In genomic region chr13:47148573-47148972, GRCm38 (mm10) we compare ENCODE assay signal across 12 mouse cellular contexts. TPM values are rescaled to one million over a fixed set of nuclear protein-coding genes. Genes with fewer than 3 reads are reported as not detected.
DNase-seq lines count a peak whose midpoint lies in the region; ATAC-seq and TF ChIP-seq lines count a peak whose summit lies in the region.
"Had no signal": no experiment of that assay in that cellular context is flagged by ENCODE, and none has a peak within 500 bp of the region (broad histone marks: within the 10 kb centered on the region; RNA-seq: fewer than 3 reads in every experiment).

No protein-coding gene starts in this region.

- no peak for ATAC-seq in limb, embryonic 11.5 days (ENCODE audit: insufficient number of reproducible peaks, low FRiP score, low TSS enrichment, low read depth)
- no peak for ATAC-seq in stomach, embryonic 14.5 days (ENCODE audit: insufficient number of reproducible peaks, insufficient read depth, low FRiP score, low read depth)
- ATAC-seq in lung, postnatal 0 days: no peak

- H3K4me3 ChIP-seq in limb, embryonic 11.5 days (ENCODE audit: low read depth, low read length): no peak overlapping the region
- no peak overlapping the region for H3K4me3 ChIP-seq in limb, embryonic 10.5 days
- H3K4me3 ChIP-seq in stomach, embryonic 14.5 days (ENCODE audit: low read depth, low read length): no peak overlapping the region
- no peak overlapping the region for H3K4me3 ChIP-seq in lung, postnatal 0 days (ENCODE audit: low read depth, low read length)
- H3K4me3 ChIP-seq: forebrain, embryonic 10.5 days; limb, embryonic 12.5 days had no signal

- no peaks in the 10 kb centered on the region for H3K27me3 ChIP-seq in limb, embryonic 11.5 days (ENCODE audit: control insufficient read depth, insufficient read depth, low read length)
- no peaks in the 10 kb centered on the region for H3K27me3 ChIP-seq in limb, embryonic 10.5 days (ENCODE audit: low read depth, poor library complexity, severe bottlenecking)
- H3K27me3 ChIP-seq in stomach, embryonic 14.5 days (ENCODE audit: control insufficient read depth, insufficient read depth, low read length): no peaks in the 10 kb centered on the region
- H3K27me3 ChIP-seq in lung, postnatal 0 days (replicated peaks; ENCODE audit: insufficient read depth, low read length): no peaks in the 10 kb centered on the region
- H3K27me3 ChIP-seq: limb, embryonic 12.5 days had no signal

- 63% methylated on average over 11 of the region's 11 CpGs for WGBS in limb, embryonic 11.5 days
- WGBS in limb, embryonic 10.5 days: 60% methylated on average over 11 of the region's 11 CpGs
- 44% methylated on average over 11 of the region's 11 CpGs for WGBS in stomach, embryonic 14.5 days
- 50% methylated on average over 11 of the region's 11 CpGs for WGBS in lung, postnatal 0 days

- no peak for TF ChIP-seq CTCF in lung, postnatal 0 days (IDR thresholded peaks at IDR 0.05)

- H3K4me2 ChIP-seq in limb, embryonic 11.5 days (ENCODE audit: low read depth, severe bottlenecking): peak overlapping the region; percentile 13; the same call in 1 of the 2 replicates
- 0 out of 2 replicates have a peak overlapping the region, but pooled peaks have one; percentile 10 for H3K4me2 ChIP-seq in stomach, embryonic 14.5 days (replicated peaks; ENCODE audit: low read depth, low read length)
- no peak overlapping the region for H3K4me2 ChIP-seq in lung, postnatal 0 days (replicated peaks; ENCODE audit: low read depth, low read length)
- H3K4me2 ChIP-seq: limb, embryonic 12.5 days had no signal

- no peaks in the 10 kb centered on the region for H3K36me3 ChIP-seq in limb, embryonic 11.5 days (ENCODE audit: control insufficient read depth, insufficient read depth, low read length)
- no peaks in the 10 kb centered on the region for H3K36me3 ChIP-seq in limb, embryonic 10.5 days
- H3K36me3 ChIP-seq in stomach, embryonic 14.5 days (ENCODE audit: control insufficient read depth, insufficient read depth, low read length): no peaks in the 10 kb centered on the region
- no peaks in the 10 kb centered on the region for H3K36me3 ChIP-seq in lung, postnatal 0 days (ENCODE audit: insufficient read depth, low read length)
- H3K36me3 ChIP-seq: forebrain, embryonic 10.5 days; limb, embryonic 12.5 days had no signal

- H3K9me3 ChIP-seq in limb, embryonic 11.5 days (ENCODE audit: control insufficient read depth, low read length): no peaks in the 10 kb centered on the region
- no peaks in the 10 kb centered on the region for H3K9me3 ChIP-seq in limb, embryonic 10.5 days (replicated peaks)
- no peaks in the 10 kb centered on the region for H3K9me3 ChIP-seq in stomach, embryonic 14.5 days (ENCODE audit: control insufficient read depth, low read depth, low read length)
- no peaks in the 10 kb centered on the region for H3K9me3 ChIP-seq in lung, postnatal 0 days (ENCODE audit: low read length)
- H3K9me3 ChIP-seq: forebrain, embryonic 10.5 days; limb, embryonic 12.5 days had no signal

- no peak overlapping the region for H3K9ac ChIP-seq in limb, embryonic 11.5 days (ENCODE audit: low read length)
- H3K9ac ChIP-seq in stomach, embryonic 14.5 days (replicated peaks; ENCODE audit: low read depth, low read length): no peak overlapping the region
- no peak overlapping the region for H3K9ac ChIP-seq in lung, postnatal 0 days (replicated peaks; ENCODE audit: low read depth)
- H3K9ac ChIP-seq: limb, embryonic 12.5 days had no signal

- TF ChIP-seq EP300 in lung, postnatal 0 days (IDR thresholded peaks at IDR 0.05): no peak

- H3K4me1 ChIP-seq in limb, embryonic 11.5 days (ENCODE audit: control insufficient read depth, insufficient read depth, low read length): 0 out of 2 replicates have a peak, but pooled peaks cover 5% of the 10 kb centered on the region
- peaks cover 20% of the 10 kb centered on the region for H3K4me1 ChIP-seq in limb, embryonic 10.5 days
- 0 out of 2 replicates have a peak, but pooled peaks cover 5% of the 10 kb centered on the region for H3K4me1 ChIP-seq in stomach, embryonic 14.5 days (ENCODE audit: control insufficient read depth, insufficient read depth, low read length)
- no peaks in the 10 kb centered on the region for H3K4me1 ChIP-seq in lung, postnatal 0 days (ENCODE audit: insufficient read depth, low read depth, low read length)

- no peak for DNase-seq in limb, embryonic 11.5 days (ENCODE audit: low spot score)
- no peak for DNase-seq in limb, embryonic 10.5 days (ENCODE audit: low spot score)
- DNase-seq in frontal cortex, postnatal 14 days (ENCODE audit: low spot score in 2 of 2): peak; percentile 49 to 69
- peak; percentile 19 for DNase-seq in induced T-regulatory cell, adult 2 months (ENCODE audit: low read depth)
- no peak for DNase-seq in embryo, embryonic 9.5 days (ENCODE audit: extremely low spot score)
- no peak for DNase-seq in cerebellum, postnatal 25 days
- DNase-seq in lung, postnatal 0 days (ENCODE audit: low spot score): no peak
- DNase-seq: adrenal gland, adult 2 months; lung, postnatal 36 days had no signal

- no peak overlapping the region for H3K27ac ChIP-seq in limb, embryonic 11.5 days (replicated peaks; ENCODE audit: low read depth, low read length)
- no peak overlapping the region for H3K27ac ChIP-seq in limb, embryonic 10.5 days
- no peak overlapping the region for H3K27ac ChIP-seq in stomach, embryonic 14.5 days (ENCODE audit: low read length)
- no peak overlapping the region for H3K27ac ChIP-seq in lung, postnatal 0 days (ENCODE audit: low read length)
- H3K27ac ChIP-seq: forebrain, embryonic 10.5 days; limb, embryonic 12.5 days had no signal

RNA-seq across cellular contexts. Expression of gene Rnf144b, which starts 26.1 kb away (rescaled TPM):
- 0.89 and 0.91 TPM in 2 replicates for polyA plus RNA-seq in limb, embryonic 11.5 days (2014; fragmentation: Nextera tagmentation; extraction: Ambion mirVana)
- 0.45 and 0.61 TPM in 2 replicates for polyA plus RNA-seq in limb, embryonic 10.5 days (2016; fragmentation: Nextera tagmentation; extraction: Ambion mirVana)
- 1.5 and 2.0 TPM in 2 replicates for polyA plus RNA-seq in stomach, embryonic 14.5 days (2014; fragmentation: Nextera tagmentation; extraction: Ambion mirVana)
- polyA plus RNA-seq in lung, postnatal 0 days (2015; fragmentation: Nextera tagmentation; extraction: Ambion mirVana): 3.2 and 4.0 TPM in 2 replicates

RNA-seq across cellular contexts. Expression of gene Dek, which starts 42.6 kb away (rescaled TPM):
- polyA plus RNA-seq in limb, embryonic 11.5 days (2014; fragmentation: Nextera tagmentation; extraction: Ambion mirVana): 375 and 404 TPM in 2 replicates
- polyA plus RNA-seq in limb, embryonic 10.5 days (2016; fragmentation: Nextera tagmentation; extraction: Ambion mirVana): 299 and 332 TPM in 2 replicates
- 271 and 280 TPM in 2 replicates for polyA plus RNA-seq in stomach, embryonic 14.5 days (2014; fragmentation: Nextera tagmentation; extraction: Ambion mirVana)
- polyA plus RNA-seq in lung, postnatal 0 days (2015; fragmentation: Nextera tagmentation; extraction: Ambion mirVana): 113 and 126 TPM in 2 replicates

Comparison
In these comparisons a context has a peak if more than half of its experiments do, and no peak if none do; other contexts are left out.
1. DNase-seq: peak in frontal cortex, postnatal 14 days (2 of 2) and induced T-regulatory cell, adult 2 months (single experiment); none in limb, embryonic 11.5 days (single experiment), limb, embryonic 10.5 days (single experiment), embryo, embryonic 9.5 days (single experiment), cerebellum, postnatal 25 days (0 of 2) and lung, postnatal 0 days (single experiment).